Mouse (Mus musculus): ENCODE data around the gene Gimap4.

Gene Gimap4

DNA sequence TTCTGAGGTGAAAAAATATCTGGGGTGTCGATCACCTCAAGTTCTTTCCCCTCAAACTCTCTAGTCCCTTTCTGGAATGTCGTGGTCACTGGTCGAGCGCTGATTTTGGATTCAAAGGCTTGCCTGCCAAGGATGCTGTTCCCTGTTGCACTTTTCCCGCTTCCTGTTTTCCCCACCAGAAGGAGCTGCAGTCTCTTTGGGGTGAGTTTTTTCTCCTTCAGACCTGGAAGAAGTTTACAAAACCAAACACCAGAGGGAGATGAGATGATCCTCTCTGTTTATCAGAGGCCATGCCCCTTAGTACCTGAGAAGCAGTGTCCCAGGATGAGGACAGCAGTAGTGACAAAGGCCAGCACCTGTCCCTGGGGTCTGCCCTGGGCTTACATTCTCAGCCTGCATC is 18.3 kb downstream of the Gimap4 start:
- DNase-seq = no peak

DNA sequence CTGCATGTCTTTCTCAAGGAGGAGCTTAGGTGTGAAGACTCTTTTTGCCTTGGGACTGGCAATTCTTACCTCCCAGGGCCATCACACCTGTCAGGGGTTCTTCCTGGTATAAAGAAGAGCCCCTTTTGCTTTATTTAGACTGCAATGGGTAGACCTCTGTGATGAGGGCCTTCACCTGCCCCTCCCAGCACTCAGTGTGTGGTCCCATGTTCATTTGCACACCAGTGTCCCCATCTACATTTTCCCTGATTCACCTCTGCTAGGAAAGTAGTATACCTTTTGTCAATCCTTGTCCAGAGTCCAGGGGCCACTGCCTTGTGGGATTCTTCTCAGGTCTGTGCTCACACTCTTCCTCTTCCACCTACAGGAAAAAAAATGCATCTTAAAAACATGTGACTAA is 19.8 kb downstream of the Gimap4 start:
- no peak for DNase-seq

DNA sequence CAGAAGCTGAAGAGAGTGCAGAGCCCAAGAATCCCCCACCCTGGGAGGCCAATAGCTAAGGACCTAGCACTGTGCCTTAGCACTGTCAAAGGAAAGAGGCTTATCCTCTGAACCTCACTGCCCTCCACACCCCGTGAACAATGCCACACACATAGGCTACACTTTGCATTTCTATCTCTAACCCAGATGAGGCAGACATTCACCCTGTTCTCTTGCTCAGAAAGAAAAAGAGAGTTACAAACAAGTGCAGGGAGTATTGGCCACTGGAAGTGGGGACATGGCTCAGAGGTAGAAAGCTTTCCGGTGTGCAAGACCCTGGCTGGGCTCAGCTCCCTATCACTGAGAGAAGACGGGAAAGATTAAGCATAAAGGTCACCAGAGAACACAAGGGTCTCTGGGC is 21.8 kb downstream of the Gimap4 start:
- no peak for DNase-seq

DNA sequence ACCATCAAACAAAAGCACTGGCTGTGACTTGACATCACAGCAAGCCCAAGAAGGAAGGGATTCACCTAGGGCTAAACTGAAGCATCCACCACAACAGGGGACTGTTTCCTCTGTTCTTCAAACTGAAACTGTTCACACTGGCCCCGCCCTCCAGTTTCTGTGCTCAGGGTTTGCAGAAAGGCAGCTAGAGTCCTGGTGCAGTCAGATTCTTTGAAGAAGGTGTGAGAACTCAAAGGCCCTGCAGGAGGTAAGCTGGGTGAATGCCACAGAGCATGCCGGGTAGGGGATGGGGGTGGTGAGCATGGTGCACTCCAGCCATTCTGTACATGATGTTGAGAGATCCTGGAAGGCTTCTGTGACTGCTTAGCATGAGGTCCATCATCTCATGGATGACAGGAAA is 34.1 kb downstream of the Gimap4 start, which contains the start of the genes Gm28053 and Gimap7:
Gene Gm28053, plus strand, starts transcription at position 153 of the 400 bp plus-strand sequence.
Gene Gimap7, plus strand, starts transcription at position 167 of the 400 bp plus-strand sequence.
- peak; percentile 81 for DNase-seq

DNA sequence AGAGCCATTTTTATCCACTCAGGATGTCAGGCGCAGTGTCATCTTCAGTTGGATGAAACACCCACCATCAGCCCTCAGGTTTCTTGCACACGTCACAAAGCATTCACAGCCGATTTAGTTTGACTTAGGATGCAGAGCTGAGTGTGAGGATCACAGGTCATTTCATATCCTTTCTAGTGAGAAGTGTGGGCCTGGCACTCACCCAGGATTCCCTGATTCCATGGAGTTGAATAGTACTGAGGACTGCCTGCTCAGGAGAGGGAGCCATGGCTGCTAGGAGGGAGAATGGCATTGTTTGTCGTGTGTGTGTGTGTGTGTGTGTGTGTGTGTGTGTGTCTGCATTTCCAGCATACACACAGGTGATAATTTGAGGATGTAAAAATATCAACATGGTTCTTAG is 36.0 kb downstream of the Gimap4 start:
- DNase-seq = no peak

DNA sequence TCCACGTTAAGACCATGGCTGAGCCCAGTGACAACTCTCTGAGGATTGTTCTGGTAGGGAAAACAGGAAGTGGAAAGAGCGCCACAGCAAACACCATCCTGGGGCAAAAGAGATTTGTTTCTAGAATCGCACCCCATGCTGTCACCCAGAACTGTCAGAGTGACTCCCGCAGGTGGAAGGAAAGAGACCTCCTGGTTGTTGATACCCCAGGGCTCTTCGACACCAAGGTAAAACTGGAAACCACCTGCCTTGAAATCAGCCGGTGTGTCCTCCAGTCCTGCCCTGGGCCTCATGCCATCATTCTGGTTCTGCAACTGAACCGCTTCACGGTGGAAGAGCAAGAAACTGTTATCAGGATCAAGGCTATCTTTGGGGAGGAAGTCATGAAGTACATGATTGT is 39.1 kb downstream of the Gimap4 start:
- peak; percentile 31 for DNase-seq

DNA sequence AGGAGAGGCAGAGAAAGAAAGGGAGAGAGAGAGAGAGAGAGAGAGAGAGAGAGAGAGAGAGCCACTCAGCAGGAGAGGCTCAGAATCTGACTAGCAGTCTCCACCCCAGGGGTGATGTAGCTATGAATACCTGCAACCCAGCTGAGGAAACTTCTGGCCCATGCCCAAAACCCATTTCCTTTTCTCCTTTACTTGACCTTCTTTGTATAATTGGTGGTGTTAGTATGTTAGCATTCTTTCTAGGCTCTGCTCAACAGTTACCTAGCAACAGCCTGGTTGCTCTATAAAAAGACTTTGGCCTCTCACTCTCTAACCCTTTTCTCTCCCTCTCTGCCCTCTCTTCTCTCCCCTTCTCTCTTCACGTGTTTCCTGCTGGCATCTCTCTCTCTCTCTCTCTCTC is 41.1 kb downstream of the Gimap4 start:
- DNase-seq = peak; percentile 20

DNA sequence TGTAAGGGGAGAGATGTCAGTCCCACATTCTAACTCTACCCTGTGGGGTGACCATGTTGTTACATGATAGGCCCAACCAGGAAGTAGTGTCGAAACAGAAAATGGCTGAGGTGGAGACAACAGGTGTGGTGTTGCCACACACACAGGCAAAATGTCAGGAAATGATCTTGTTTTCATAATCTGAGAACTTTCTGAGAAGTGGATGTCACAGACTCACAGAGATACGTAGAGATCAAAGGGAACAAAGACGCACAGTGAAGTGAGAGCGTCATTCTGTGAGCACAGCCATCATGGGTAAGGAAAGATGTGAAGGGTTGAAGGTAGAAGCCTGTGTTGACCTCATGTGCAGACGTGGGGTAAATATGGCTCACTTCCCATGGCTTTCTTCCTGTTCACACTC is 43.4 kb downstream of the Gimap4 start:
- DNase-seq = no peak

DNA sequence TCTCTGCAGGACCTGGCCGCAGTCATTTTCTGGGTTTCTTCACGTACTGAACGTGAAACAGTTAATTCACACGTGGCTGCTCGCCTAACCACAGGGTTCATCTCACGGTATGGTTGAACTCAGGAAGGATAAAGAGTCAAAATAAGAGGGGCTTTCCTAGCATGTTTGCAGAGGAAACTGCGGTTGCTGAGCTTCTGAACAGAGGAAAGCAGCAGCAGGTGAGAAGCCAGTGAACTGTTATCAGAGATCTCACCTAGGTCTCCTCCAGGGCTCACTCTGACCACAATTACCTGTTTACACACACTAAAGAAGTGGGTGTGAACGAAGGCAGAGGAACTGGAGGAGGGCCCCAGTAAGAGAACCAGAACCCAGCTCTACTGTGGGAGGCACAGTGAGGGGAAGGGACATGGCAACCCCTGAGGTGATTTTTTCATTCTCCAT is 48.5 kb downstream of the Gimap4 start:
- DNase-seq = peak; percentile 68

DNA sequence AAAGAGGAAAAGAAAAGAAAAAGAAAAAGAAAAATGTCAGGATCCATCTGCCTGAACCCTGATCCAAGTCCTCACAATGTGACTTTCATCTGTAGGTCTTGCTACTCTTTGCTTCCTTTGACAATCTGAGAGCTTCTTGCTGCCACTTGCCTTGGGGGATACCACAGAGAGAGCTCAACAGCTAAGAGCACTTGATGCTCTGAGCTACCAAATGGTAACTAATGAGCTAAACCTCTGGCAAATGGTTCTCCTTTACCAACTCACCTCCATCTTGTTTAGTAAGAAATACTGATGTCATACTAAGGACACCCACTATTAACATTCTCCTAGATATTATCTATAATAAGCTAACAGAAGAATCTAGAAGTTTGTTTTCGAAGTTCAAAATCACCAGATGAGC is 49.3 kb downstream of the Gimap4 start:
- no peak for DNase-seq

DNA sequence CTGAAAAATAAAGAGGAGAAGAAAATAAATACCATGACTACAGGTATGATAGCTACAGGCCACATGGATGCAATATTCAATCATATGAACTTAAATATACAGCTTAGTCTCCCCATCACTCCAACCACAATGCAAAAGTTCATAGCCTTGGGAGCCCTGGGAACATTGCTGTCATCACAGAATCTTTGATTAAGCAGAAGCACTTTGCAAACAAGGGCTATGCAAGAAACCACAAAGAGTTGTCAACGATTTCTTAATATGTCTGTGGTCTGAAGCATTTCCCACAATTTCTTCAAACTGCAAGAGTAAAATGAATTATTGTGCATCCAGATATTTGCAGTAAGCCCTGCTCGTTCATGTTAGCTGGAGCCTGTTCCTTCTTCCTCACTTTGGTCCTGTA is 52.7 kb downstream of the Gimap4 start:
- DNase-seq = no peak

DNA sequence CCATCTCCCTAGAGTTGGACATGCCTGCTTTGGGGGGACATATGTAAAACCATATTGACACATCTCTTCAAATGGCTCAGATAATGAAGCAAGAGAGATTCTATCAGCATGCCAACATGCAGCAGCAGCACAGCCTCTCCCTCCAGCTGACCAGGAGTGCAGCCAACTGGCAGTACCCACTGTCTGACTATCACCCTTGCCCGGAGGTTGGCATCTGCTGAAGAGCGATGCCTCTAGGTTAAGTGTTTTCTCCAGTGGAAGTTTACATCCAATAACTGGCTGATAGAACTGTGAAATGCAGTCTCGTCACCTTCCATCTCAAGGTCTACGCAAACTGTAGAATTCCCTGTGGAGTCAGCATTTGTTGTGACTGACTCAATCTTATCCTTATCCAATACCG is 53.3 kb downstream of the Gimap4 start:
- DNase-seq = peak; percentile 24

DNA sequence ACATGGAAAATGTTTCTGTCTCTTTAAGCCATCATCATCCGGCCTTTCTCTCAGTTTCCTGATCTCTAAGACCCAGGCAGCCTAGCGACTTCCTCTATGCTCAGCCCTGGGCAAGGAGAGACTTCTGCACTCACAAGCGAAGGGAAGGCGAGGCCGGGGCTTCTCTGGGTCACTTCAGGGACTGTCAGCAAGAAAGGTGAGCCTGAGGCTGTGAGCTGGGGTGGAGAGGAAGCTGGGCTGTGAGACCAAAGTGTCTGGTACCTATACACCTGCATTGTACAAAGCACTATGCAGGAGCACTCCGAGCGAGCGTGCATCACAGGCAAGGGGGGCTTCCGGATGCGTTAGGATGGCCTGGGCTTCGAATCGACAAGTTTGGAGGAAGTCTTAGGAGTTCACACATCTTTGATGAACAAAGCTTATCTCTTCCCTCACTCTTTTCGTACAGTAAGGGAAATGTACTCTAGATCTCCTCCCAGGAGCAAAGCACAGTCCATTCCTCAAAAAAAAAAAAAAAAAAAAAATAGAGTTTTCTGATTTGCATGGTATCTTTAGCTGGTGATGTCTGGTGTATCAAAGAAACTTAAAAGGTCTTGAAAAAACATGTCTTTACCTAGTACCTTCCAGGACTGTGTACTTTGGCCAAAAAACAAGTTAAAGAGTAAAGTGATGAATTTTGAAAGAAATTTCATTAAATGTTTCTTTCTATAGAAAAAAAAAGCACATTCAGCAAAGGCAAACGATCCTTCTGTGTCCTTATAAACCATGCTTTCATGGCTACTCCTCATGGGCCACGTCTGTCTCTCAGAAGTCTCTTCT is 54.8 kb downstream of the Gimap4 start, which contains the start of gene Gimap1:
Gene Gimap1, plus strand, starts transcription at position 94 of the 819 bp plus-strand sequence.
- peak; percentile 79 for DNase-seq

DNA sequence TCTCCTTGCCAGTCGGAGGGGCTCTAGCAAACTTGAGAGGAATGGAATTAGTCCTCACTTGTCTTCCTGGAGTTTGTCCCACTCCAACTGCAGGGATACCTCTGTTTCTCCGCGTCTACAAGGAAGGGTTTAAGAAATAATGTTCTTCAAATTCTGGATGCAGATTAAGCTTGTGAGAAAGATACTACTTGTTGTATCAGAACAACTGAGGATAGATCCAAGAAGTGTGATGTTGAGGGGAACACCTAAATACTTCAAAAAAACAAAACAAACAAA is 55.4 kb downstream of the Gimap4 start:
- DNase-seq = no peak

DNA sequence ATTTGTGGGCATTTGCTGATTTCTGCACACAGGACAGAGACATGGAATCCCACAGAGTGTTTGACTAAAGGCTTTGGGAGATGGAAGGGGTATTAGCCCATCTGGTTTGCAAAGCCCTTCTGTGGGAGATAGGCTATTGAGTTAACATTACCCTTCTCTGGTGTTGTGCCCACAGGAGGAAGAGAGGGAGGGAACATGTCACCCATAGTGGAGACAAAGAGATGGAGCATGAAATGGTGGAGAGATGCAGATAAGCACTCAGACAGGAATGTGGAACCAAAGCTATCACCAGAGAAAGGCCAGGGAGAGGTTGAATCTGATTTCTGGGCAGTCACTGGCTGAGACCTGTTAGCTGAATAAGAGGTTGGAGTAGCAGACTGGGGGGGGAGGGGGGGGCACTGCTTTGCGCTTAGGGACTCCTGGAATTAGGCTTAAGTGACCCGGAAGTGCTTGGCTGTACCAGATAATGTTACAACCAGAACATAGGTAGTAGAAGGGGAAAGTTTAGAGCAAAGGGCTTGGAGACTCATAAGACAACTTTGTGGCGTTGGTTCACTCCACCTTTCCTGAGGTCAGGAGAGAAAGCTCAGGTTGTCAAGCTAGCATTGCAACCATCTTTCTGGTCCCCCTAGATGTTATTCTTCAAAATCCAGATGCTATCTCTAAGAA is 56.3 kb downstream of the Gimap4 start:
- DNase-seq = no peak

DNA sequence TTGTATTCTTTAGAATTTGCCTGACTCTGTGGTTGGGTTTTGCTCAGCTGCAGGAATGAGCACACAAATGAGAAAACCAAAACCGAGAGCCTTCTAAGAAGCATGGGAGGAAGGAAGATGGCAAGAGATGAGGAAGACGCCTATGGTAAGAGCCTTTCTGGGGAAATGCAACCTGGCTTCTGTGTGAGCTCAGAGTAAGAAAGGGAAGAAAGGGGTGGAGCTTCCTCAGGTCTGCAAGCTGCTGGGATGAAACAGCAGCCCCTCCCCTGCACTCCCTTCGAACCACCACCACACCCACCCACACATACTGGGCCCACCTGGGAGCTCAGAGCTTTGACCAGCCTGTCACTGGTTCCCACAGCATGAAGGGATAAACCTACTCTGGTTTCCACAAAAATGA is 56.9 kb downstream of the Gimap4 start:
- DNase-seq = peak; percentile 57
